Mouse (Mus musculus) layer of hippocampus, postnatal 10 days (tissue): Measurements from ENCODE around the gene 1700057G04Rik. TPM values are rescaled to one million over a fixed set of nuclear protein-coding genes. Genes with fewer than 3 reads are reported as not detected.
"Not testable (repeated sequence)": the region's sequence is repeated elsewhere in the genome, so short reads cannot be mapped to it uniquely, and the experiment has no call there.

Source experiments
- DNase-seq, 2 experiments: peaks; one replicate each; pipeline ENCODE4 v3.0.0; 2021; ENCODE audit warnings: low spot score in 2 of 2
- total RNA-seq, 2 experiments: library from RNA; stranded (reverse); gene quantifications; 2 replicates each; pipeline ENCODE4 v1.2.3; 2021

Gene 1700057G04Rik
- total RNA-seq, 2 experiments from 2014 or later = not detected

GRCm38 (mm10) chr9:92301213-92301612 is 8.0 kb upstream of the 1700057G04Rik start:
- no peak for DNase-seq

DNA sequence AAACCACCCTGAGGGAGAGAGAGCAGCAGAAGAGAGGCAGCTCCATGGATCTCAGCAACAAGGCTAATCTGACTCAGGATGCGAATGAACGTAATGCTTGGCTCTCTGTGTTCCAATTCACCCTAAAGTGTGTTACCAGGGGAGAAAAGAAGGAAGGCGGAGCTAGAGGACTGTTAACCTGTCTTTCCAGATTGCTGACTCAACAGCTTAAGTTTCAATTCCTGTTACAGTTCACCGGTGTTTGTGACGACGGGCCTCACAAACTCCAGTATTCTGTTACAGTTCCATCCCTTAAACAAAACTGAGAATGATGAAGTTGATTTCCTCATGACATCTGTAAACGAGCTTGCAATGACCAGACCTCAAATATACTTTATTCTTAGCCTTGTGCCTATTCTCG is 4.1 kb upstream of the 1700057G04Rik start:
- DNase-seq = no peak

DNA sequence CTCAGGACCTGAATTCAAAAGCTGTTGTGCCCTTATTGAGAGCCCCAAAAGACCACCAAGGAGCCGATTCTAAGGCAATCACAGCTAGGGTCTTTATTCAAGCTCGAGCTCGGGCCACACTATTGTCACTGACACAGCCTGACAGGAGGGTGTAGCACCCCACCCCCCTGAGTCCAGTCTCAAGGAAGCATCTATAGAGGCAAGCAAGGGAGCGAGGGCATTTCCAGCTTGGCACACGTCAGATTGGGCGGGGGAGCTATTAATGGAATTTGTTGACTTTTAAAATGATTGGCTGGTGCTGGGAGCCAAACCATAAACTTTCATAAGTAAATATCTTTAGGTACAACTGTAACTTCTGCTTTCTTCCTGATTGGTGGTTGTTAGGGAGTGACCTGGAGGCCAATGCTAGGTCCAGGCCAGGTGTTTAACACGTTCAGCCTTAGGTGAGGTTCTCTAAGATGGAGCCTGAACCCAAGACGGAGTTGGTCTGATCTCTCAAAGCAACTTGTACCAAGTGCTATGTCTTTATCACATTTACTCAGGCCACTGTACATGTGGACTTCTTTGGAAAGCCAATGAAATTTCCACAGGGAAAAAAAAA is 3.5 kb upstream of the 1700057G04Rik start:
- no peak for DNase-seq

GRCm38 (mm10) chr9:92316791-92317190 is 7.6 kb downstream of the 1700057G04Rik start:
- no peak for DNase-seq

GRCm38 (mm10) chr9:92325936-92326335 is 16.8 kb downstream of the 1700057G04Rik start:
- not testable (repeated sequence) for DNase-seq

GRCm38 (mm10) chr9:92326813-92327212 is 17.6 kb downstream of the 1700057G04Rik start:
- DNase-seq = no peak

- no peak for DNase-seq
Observed at GRCm38 (mm10) chr9:92331383-92331782, 22.2 kb downstream of the 1700057G04Rik start.

GRCm38 (mm10) chr9:92334845-92335244 is 25.7 kb downstream of the 1700057G04Rik start:
- no peak for DNase-seq

GRCm38 (mm10) chr9:92335277-92335818 is 26.2 kb downstream of the 1700057G04Rik start:
- no peak for DNase-seq

DNA sequence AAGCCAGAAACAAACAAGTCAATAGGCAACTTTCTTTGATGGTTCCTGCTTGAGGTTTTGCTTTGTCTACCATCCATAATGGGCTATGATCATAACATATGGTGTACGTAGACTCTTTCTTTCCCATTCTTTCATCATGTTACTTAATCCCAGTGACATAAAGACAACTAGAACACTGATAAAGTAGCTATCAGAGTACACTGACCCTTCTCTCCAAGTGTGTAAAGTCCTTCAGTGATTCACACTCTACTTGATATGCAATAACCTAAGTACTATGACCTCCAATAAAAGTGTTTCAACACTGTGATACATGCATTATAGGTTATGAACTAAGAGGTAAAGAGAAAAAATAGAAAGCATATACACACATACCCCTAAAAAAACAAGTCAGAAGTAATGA is 27.9 kb downstream of the 1700057G04Rik start:
- no peak for DNase-seq

GRCm38 (mm10) chr9:92337661-92338060 is 28.5 kb downstream of the 1700057G04Rik start:
- DNase-seq = no peak

DNA sequence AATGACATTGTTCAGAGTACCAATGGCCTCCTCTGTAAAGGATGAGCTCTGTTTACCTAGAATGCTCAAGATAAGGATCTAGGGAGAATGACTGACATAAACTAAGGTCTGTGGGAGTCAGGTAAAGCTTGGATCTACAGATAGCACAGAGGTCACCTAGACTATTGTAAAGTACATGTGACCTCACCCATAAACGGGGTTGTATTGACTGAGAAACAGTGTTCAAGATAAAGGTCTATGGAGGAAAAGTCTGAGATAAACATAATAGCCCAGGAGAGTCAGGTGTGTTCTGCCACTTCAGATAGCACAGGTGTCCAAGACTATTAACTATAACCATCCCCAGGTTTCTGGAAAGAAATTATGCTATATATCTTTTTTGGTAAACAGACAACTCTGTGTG is 29.8 kb downstream of the 1700057G04Rik start:
- DNase-seq = no peak

DNA sequence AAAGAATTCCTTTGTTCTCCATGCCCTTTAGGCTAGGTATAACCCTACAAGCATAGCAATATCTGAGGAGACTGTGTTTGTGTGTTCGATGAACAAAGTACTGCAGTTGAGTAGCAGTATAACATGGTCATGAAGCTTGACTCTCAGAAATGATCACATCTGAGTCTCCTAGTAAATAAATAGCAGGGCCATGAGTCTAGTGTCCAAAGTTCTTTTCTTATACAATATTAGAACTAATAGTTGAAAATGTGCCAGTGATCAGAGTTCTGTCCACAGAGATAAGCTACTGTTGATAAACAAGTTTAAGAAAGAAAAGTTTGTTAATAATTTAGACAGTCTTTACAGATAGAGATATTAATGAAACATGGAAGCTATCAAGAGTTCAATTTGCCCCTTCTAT is 42.7 kb downstream of the 1700057G04Rik start:
- DNase-seq = no peak

- DNase-seq = no peak
Observed at GRCm38 (mm10) chr9:92353306-92353705, 44.1 kb downstream of the 1700057G04Rik start.

GRCm38 (mm10) chr9:92360691-92361310 is 51.6 kb downstream of the 1700057G04Rik start:
- DNase-seq = no peak

- DNase-seq = no peak
Observed at GRCm38 (mm10) chr9:92363478-92363877, 54.3 kb downstream of the 1700057G04Rik start.

- no peak for DNase-seq
Observed at GRCm38 (mm10) chr9:92368920-92369319, 59.7 kb downstream of the 1700057G04Rik start.

DNA sequence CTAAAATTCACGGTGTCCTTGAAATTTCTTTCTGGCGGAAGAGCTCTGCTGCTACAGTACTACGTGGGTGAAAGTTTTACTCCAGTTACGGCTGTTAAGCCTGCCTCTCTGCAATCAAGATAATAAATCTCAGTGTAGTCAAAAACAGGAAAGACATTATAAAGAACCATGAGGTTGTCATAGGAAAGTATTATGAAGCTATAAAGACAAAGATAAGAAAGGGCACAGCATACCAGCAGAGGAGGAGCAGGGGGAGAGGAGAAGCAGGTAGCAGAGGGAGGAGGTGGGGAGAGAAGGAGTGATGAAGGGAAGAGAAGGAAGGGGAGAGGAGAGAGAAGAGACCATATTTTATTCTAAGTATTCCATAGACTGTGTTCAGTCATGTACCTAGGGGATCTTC is 64.7 kb downstream of the 1700057G04Rik start:
- DNase-seq = no peak

DNA sequence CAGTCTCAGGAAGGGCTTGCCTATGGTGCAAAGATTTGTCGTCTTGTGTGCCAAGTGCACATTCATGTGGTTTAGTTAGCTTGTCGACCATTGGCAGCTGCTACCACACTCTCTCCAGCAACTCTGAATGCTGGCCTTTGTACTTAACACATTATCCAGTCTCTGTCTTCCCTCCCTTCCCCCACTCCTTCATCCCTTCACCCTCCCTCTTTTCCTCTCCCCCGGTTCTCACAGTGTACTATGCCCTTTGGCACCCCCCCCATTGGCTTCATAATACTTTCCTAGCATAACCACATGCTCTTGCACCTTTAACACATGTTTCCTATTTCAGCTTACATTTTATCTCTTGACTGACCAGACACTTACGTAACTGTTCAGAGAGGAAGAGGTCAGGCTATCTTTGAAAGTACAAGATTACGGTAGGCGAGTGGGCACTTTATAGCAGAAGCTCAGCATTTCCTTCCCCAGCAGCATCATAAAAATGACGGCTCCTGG is 65.6 kb downstream of the 1700057G04Rik start:
- DNase-seq = no peak

GRCm38 (mm10) chr9:92375378-92375777 is 66.2 kb downstream of the 1700057G04Rik start:
- DNase-seq = no peak

GRCm38 (mm10) chr9:92377967-92378366 is 68.8 kb downstream of the 1700057G04Rik start:
- no peak for DNase-seq

DNA sequence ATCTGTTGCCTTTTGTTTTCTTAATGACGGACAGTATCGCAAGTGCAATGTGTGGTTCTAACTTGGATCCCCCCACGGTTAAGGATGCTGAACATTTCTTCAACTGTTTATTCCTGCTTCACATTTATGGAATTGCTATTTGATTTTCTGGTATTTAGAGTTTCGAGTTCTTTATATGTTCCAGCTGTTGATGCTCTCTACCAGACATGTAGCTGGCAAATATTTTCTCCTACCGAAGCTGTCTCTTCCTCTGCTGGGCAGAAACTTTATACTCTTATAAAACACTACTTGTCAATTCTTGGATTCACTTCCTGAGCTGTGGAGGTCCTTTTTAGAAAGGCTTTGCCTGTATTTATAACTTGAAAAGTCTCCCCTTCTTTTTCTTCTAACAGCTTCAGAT is 70.1 kb downstream of the 1700057G04Rik start:
- DNase-seq = no peak

- no peak for DNase-seq
Observed at GRCm38 (mm10) chr9:92383415-92383814, 74.2 kb downstream of the 1700057G04Rik start.
